Mouse (Mus musculus): ENCODE measurements around the gene Olfr350.

Olfr350 gene

GRCm38 (mm10) chr2:36846010-36846409 lies at the start of gene Olfr350:
Olfr350 (plus strand) TSS chr2:36846310.
- no peak for DNase-seq

- DNase-seq, result no peak
These were observed 29.2 kb upstream of the Olfr350 start, which contains the start of gene Olfr3 for GRCm38 (mm10) chr2:36816932-36817331. Olfr3 (minus strand) TSS chr2:36817032.

- DNase-seq, result no peak
These were observed 16.4 kb downstream of the Olfr350 start, which contains the start of gene Olfr351 for GRCm38 (mm10) chr2:36862560-36862959. Olfr351 (minus strand) TSS chr2:36862660.

- DNase-seq, result no peak
These were observed 22.1 kb downstream of the Olfr350 start, which contains the start of gene Olfr352 for GRCm38 (mm10) chr2:36868160-36868559. Olfr352 (plus strand) TSS chr2:36868460.

- no peak for DNase-seq
These were observed 46.7 kb downstream of the Olfr350 start, which contains the start of gene Olfr353 for GRCm38 (mm10) chr2:36892836-36893235. Olfr353 (minus strand) TSS chr2:36892936.

- no peak for DNase-seq
These were observed 51.0 kb downstream of the Olfr350 start for GRCm38 (mm10) chr2:36897114-36897513.
